Mouse (Mus musculus): Measurements from ENCODE around the gene Erg. TPM values are rescaled to one million over a fixed set of nuclear protein-coding genes. Genes with fewer than 3 reads are reported as not detected.

The Erg gene
- polyA plus RNA-seq, 1 experiment, result 4.2 TPM

DNA sequence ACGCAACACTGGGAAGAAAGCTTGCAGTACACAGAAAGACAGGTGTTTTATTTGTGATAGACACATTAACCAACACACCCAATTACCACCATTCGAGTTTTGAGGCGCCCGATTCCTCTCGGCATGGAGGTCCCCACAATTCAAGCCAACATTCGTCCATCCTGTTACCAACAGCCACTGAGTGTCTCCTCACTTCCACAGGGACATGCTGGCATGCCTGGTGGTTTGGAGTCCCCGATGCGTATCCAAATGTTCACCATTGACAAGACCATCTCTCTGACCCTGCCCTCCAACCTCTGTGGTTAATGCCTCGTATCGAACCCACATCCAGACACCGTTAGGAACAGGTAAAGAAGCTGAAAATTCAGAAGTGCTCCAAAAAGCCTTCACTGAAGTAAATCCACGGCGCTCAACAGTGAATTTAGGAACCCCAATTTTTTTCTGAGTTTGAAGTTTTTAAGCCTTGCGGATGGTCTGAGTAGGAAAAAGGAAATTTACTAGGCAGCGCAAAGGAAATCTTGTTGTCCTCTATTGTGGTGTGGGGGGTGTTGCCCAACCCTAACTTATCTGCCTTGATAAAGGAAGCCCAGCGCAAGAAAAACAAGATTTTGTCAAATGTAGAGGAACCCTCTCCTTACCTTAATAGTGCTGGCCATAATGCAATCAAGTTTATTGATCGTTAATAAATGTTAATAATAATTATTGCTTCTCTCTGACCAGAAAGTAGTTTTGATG, 127.6 kb downstream of the Erg start:
- no peaks in the 10 kb centered on the region for H3K36me3 ChIP-seq (ENCODE audit: control insufficient read depth, insufficient read depth, low read length)
- H3K4me3 ChIP-seq (ENCODE audit: low read depth, low read length), result peak overlapping the region; percentile 53
- no peak for TF ChIP-seq POLR2A (IDR thresholded peaks at IDR 0.05; ENCODE audit: low read depth, low read length)
- TF ChIP-seq CTCF (IDR thresholded peaks at IDR 0.05; ENCODE audit: extremely low read depth, insufficient read length, insufficient replicate concordance, low read depth, low read length), result no peak
- no peaks in the 10 kb centered on the region for H3K27me3 ChIP-seq (ENCODE audit: control insufficient read depth, insufficient read depth, low read length)
- H3K27ac ChIP-seq (ENCODE audit: insufficient read depth, low read depth, low read length), result peak overlapping the region; percentile 78
- no peaks in the 10 kb centered on the region for H3K4me1 ChIP-seq (ENCODE audit: control insufficient read depth, insufficient read depth, insufficient read length, low read length)
- WGBS, result 74% methylated on average over 17 of the region's 17 CpGs

DNA sequence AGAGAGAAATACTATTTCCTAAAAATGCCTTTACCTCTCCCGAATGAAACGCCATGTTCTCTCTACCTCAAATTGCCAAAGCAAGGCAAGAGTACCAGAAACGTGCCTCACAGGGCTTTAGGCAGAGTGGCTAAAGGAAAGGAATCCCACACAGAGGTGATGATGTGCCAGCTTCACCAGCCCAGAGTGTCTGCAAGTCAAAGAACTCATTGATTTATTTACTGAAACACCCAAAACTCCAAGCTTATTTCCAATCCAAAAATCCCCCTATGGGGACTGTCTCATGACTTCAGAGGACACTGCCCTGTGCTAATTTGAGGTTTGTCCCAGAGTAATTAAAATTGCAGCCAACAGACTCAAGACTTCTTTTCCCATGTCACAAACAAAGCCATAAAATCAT, 129.4 kb downstream of the Erg start:
- Histone ChIP-seq H3K27ac (ENCODE audit: insufficient read depth, low read depth, low read length) (peak overlapping the region; percentile 3; the same call in 1 of the 2 replicates), H3K36me3 (ENCODE audit: control insufficient read depth, insufficient read depth, low read length) (no peaks in the 10 kb centered on the region), H3K4me3 (ENCODE audit: low read depth, low read length) (no peak overlapping the region), H3K4me1 (ENCODE audit: control insufficient read depth, insufficient read depth, insufficient read length, low read length) (no peaks in the 10 kb centered on the region), H3K27me3 (ENCODE audit: control insufficient read depth, insufficient read depth, low read length) (no peaks in the 10 kb centered on the region)
- no peak for TF ChIP-seq POLR2A (IDR thresholded peaks at IDR 0.05; ENCODE audit: low read depth, low read length)
- no peak for TF ChIP-seq CTCF (IDR thresholded peaks at IDR 0.05; ENCODE audit: extremely low read depth, insufficient read length, insufficient replicate concordance, low read depth, low read length)
- 66% methylated on average over 3 of the region's 3 CpGs for WGBS

DNA sequence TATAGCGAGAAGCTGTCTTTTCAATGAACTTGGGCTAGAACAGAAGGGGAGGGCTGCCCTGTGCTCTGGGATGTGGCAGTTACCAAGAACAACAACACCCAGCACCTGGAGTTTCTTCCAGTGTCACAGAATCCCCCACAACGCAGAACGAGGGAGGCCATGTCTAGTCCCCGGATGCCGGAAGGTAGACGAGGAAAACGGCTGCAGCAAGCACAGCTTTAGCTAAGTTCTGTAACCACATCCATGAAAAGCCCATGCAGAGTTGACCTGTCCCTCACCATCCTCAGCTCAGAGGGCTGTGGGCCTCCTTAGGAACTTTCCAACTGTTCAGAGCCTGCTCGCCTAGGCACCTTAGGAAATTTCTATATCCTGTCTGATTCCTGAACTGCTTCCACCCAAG, 130.5 kb downstream of the Erg start:
- H3K36me3 ChIP-seq (ENCODE audit: control insufficient read depth, insufficient read depth, low read length), result no peaks in the 10 kb centered on the region
- H3K27me3 ChIP-seq (ENCODE audit: control insufficient read depth, insufficient read depth, low read length), result no peaks in the 10 kb centered on the region
- peak overlapping the region; percentile 65 for H3K27ac ChIP-seq (ENCODE audit: insufficient read depth, low read depth, low read length)
- H3K4me3 ChIP-seq (ENCODE audit: low read depth, low read length), result peak overlapping the region; percentile 47
- 73% methylated on average over 8 of the region's 8 CpGs for WGBS
- no peak for TF ChIP-seq POLR2A (IDR thresholded peaks at IDR 0.05; ENCODE audit: low read depth, low read length)
- TF ChIP-seq CTCF (IDR thresholded peaks at IDR 0.05; ENCODE audit: extremely low read depth, insufficient read length, insufficient replicate concordance, low read depth, low read length), result no peak
- H3K4me1 ChIP-seq (ENCODE audit: control insufficient read depth, insufficient read depth, insufficient read length, low read length), result no peaks in the 10 kb centered on the region

DNA sequence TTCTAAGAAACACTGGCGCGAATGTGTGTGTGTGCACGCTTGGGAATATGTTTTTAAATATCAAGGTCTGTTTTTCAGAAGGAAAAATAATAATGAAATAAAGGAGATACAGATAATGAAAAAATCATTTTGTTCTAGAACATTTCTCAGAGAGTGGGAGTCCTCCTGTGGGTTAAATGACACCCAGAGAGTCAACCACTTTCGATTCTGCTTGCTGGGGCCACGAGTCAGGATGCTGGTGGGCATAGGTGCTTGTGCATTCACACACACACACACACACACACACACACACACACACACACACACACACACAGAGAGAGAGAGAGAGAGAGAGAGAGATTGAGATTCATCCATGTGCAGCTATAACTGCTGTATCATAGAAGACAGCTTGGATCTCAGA, 130.9 kb downstream of the Erg start:
- TF ChIP-seq CTCF (IDR thresholded peaks at IDR 0.05; ENCODE audit: extremely low read depth, insufficient read length, insufficient replicate concordance, low read depth, low read length) (no peak), POLR2A (IDR thresholded peaks at IDR 0.05; ENCODE audit: low read depth, low read length) (no peak)
- peak overlapping the region; percentile 65; the same call in 1 of the 2 replicates for H3K27ac ChIP-seq (ENCODE audit: insufficient read depth, low read depth, low read length)
- 81% methylated on average over 5 of the region's 5 CpGs for WGBS

DNA sequence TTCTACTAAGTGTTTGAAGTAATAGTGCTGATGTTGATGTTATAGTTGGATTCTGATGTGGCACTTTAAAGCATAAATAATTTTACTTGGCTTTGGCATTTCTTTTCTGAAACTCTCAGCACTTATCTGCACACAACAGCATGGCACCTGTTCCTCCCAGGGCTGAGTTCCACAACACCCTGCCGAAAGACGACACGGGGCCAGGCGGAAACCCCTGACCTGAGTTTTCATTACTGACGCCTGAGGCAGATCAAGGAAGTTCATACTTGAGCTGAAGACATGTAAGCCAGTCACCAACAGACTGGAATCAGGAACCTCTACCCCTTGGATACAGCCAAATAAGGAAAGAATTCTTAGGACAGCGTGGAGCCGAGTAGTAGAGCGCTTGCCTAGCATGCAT, 134.0 kb downstream of the Erg start:
- H3K36me3 ChIP-seq (ENCODE audit: control insufficient read depth, insufficient read depth, low read length), result no peaks in the 10 kb centered on the region
- no peaks in the 10 kb centered on the region for H3K27me3 ChIP-seq (ENCODE audit: control insufficient read depth, insufficient read depth, low read length)
- WGBS, result 80% methylated on average over 8 of the region's 8 CpGs
- TF ChIP-seq CTCF (IDR thresholded peaks at IDR 0.05; ENCODE audit: extremely low read depth, insufficient read length, insufficient replicate concordance, low read depth, low read length), result no peak
- TF ChIP-seq POLR2A (IDR thresholded peaks at IDR 0.05; ENCODE audit: low read depth, low read length), result no peak
- H3K27ac ChIP-seq (ENCODE audit: insufficient read depth, low read depth, low read length), result 0 out of 2 replicates have a peak overlapping the region, but pooled peaks have one; percentile 6
- H3K4me3 ChIP-seq (ENCODE audit: low read depth, low read length), result no peak overlapping the region
- no peaks in the 10 kb centered on the region for H3K4me1 ChIP-seq (ENCODE audit: control insufficient read depth, insufficient read depth, insufficient read length, low read length)

More for the DNA sequence above, 130.9 kb downstream of the Erg start:
- Histone ChIP-seq H3K4me3 (ENCODE audit: low read depth, low read length) (no peak overlapping the region), H3K36me3 (ENCODE audit: control insufficient read depth, insufficient read depth, low read length) (no peaks in the 10 kb centered on the region), H3K27me3 (ENCODE audit: control insufficient read depth, insufficient read depth, low read length) (no peaks in the 10 kb centered on the region), H3K4me1 (ENCODE audit: control insufficient read depth, insufficient read depth, insufficient read length, low read length) (no peaks in the 10 kb centered on the region)

DNA sequence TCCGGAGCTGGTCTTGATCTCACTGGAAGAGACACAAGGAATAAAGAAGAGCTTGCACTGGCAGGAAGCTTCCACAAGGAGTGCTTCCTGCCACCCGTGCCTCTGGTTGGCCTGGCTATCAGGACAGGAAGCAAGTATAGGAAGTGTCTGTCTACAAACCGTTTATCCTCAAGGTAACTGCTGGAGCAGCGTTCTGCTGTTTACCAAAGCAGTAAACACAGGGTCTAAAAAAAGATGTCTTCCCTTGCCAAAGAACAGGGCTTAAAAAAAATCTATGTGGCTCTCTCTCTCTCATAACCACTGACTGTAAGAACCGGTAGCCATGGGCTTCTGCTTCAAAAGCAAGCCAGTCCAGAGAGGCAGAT, 137.1 kb downstream of the Erg start:
- H3K4me1 ChIP-seq (ENCODE audit: control insufficient read depth, insufficient read depth, insufficient read length, low read length), result no peaks in the 10 kb centered on the region
- no peak for TF ChIP-seq CTCF (IDR thresholded peaks at IDR 0.05; ENCODE audit: extremely low read depth, insufficient read length, insufficient replicate concordance, low read depth, low read length)
- TF ChIP-seq POLR2A (IDR thresholded peaks at IDR 0.05; ENCODE audit: low read depth, low read length), result no peak
- no peaks in the 10 kb centered on the region for H3K27me3 ChIP-seq (ENCODE audit: control insufficient read depth, insufficient read depth, low read length)
- no peak overlapping the region for H3K4me3 ChIP-seq (ENCODE audit: low read depth, low read length)
- WGBS, result 40% methylated on average over 5 of the region's 5 CpGs
- peak overlapping the region; percentile 20; the same call in 1 of the 2 replicates for H3K27ac ChIP-seq (ENCODE audit: insufficient read depth, low read depth, low read length)
- H3K36me3 ChIP-seq (ENCODE audit: control insufficient read depth, insufficient read depth, low read length), result no peaks in the 10 kb centered on the region

DNA sequence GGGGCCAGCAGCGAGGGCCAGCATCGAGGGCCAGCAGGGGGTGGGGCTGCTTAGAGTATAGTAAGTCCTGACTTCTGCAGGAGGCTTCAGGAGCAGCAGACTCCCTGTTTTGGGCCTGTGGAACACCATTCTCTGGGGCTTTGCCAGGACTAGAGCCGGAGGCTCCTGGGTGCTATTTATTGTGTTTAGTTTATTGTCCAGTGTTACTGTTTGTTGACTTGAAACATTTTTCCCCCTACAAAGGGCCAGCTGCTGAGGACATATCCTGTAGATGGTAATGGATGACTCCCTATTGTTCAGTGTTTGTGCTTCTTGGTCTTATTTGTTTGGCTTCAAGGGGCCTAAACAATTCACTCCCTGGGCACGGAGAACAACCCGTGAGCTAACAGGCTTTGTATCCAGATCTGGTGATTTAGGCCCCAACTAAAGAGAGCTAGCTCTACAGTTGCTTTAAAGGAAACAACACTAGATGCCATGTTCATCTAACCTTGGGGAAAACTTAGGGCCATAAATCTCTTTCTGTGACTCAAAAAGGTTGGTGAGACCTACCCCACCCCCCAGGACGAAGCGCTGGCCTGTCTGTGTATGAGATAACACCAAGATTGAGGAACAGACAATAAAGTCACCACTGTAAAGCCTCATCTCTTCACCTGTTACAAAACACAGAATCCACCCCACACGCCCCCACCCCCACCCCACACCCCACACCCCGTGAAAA, 137.6 kb downstream of the Erg start:
- 61% methylated on average over 9 of the region's 9 CpGs for WGBS
- no peak for TF ChIP-seq CTCF (IDR thresholded peaks at IDR 0.05; ENCODE audit: extremely low read depth, insufficient read length, insufficient replicate concordance, low read depth, low read length)
- TF ChIP-seq POLR2A (IDR thresholded peaks at IDR 0.05; ENCODE audit: low read depth, low read length), result no peak
- Histone ChIP-seq H3K4me3 (ENCODE audit: low read depth, low read length) (no peak overlapping the region), H3K36me3 (ENCODE audit: control insufficient read depth, insufficient read depth, low read length) (no peaks in the 10 kb centered on the region), H3K4me1 (ENCODE audit: control insufficient read depth, insufficient read depth, insufficient read length, low read length) (no peaks in the 10 kb centered on the region), H3K27me3 (ENCODE audit: control insufficient read depth, insufficient read depth, low read length) (no peaks in the 10 kb centered on the region), H3K27ac (ENCODE audit: insufficient read depth, low read depth, low read length) (peak overlapping the region; percentile 32; the same call in 1 of the 2 replicates)
